Mouse (Mus musculus) G1E (cell line): ENCODE results near the gene Arl9.
"Not testable (repeated sequence)": the region's sequence is repeated elsewhere in the genome, so short reads cannot be mapped to it uniquely, and the experiment has no call there.

Experiments used
- CTCF ChIP-seq: IDR thresholded peaks from 2 replicates; pipeline ENCODE4 v1.5.1; 2012; ENCODE audit warnings: low read depth, low read length, inconsistent platforms, mixed read lengths
- GATA1 ChIP-seq: IDR thresholded peaks from 2 replicates; pipeline ENCODE4 v1.6.1; 2012; ENCODE audit warnings: borderline replicate concordance, low read length, inconsistent platforms, mixed read lengths
- GATA2 ChIP-seq: IDR thresholded peaks from 2 replicates; pipeline ENCODE4 v1.6.1; 2012; ENCODE audit warnings: low read depth, low read length, inconsistent platforms, borderline replicate concordance
- POLR2AphosphoS5 ChIP-seq: IDR thresholded peaks from 2 replicates; pipeline ENCODE4 v1.6.1; 2012; ENCODE audit warnings: low read depth, low read length, inconsistent platforms; ENCODE audit not compliant: insufficient replicate concordance
- TAL1 ChIP-seq: conservative IDR thresholded peaks from 2 replicates; pipeline ENCODE4 v1.6.1; 2012; ENCODE audit warnings: low read depth, low read length, inconsistent platforms, mixed read lengths

DNA sequence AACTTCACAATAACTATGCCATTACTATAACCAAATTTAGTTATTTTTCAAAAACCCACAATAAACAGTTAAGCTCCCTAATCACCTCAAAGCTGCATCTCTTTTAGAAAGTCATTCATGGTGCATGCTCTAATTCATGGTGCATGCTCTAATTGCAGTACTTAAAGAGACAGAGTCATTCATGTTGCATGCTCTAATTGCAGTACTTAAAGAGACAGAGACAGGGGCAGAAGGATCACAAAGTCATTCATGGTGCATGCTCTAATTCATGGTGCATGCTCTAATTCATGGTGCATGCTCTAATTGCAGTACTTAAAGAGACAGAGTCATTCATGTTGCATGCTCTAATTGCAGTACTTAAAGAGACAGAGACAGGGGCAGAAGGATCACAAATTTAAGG is 31.2 kb downstream of the Arl9 start:
- TF ChIP-seq CTCF, TAL1, GATA1, POLR2AphosphoS5, GATA2: not testable (repeated sequence)
